Mouse (Mus musculus): Measurements from ENCODE around the gene Fam90a1a.

Gene Fam90a1a

GRCm38 (mm10) chr8:22013034-22013707 lies 54.7 kb downstream of the Fam90a1a start:
- in situ Hi-C loops (cut with MboI; ENCODE audit: low sequenced_read_pairs) = no loop called here
